Mouse (Mus musculus): Measurements from ENCODE around the gene Stk38.
"Not testable (repeated sequence)": the region's sequence is repeated elsewhere in the genome, so short reads cannot be mapped to it uniquely, and the experiment has no call there.

The Stk38 gene

DNA sequence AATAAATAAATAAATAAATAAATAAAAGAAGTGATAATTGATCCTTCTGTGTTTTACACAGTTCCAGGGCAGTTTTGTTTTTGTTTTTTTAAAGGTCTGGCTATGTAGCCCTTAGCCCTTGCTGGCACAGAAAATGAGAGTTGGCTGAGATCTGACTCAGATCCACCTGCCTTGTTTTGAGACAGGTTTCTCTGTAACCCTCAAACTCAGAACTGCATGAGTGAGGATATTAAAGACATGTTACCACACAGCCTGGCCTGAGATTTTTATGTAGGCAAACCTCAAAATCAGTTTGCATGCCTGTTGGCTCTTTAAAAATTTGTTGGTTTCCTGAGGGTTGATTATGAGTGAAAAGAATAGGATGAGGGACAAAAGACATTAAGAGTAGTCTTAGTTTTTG, 27.7 kb upstream of the Stk38 start:
- DNase-seq (ENCODE audit: low spot score): no peak

GRCm38 (mm10) chr17:29034264-29034663, 26.5 kb upstream of the Stk38 start:
- no peak for DNase-seq (ENCODE audit: low spot score)

GRCm38 (mm10) chr17:29033569-29034061, 25.8 kb upstream of the Stk38 start:
- DNase-seq (ENCODE audit: low spot score): no peak

- peak; percentile 100 for DNase-seq (ENCODE audit: low spot score)
Observed at GRCm38 (mm10) chr17:29032274-29033069, 24.7 kb upstream of the Stk38 start, which contains the start of gene Srsf3. Gene Srsf3, plus strand, starts transcription at chr17:29032628.

GRCm38 (mm10) chr17:29031771-29032273, 24.0 kb upstream of the Stk38 start:
- DNase-seq (ENCODE audit: low spot score): peak; percentile 68

DNA sequence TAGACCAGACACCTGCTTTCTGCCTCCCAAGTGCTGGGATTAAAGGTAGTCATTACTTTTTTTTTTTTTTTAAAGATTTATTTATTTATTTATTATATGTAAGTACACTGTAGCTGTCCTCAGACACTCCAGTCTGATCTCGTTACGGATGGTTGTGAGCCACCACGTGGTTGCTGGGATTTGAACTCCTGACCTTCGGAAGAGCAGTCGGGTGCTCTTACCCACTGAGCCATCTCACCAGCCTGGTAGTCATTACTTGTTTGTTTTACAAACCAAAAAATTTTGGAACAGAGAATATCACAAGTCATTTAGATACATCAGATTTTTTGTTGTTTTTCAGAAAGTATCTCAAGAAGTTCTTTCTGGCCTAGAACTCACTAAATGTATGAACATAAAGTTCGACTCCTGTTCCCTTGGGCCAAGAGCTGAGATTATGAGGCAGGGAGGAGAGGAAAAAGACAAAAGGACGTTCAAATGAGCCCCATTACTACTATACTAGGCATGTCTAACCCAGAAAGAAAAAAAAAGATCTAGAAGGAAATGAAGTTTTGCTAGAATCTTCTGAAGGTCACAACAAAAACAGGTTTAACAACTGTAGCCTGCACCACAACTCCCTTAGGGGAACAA, 23.4 kb upstream of the Stk38 start:
- DNase-seq (ENCODE audit: low spot score): not testable (repeated sequence)

DNA sequence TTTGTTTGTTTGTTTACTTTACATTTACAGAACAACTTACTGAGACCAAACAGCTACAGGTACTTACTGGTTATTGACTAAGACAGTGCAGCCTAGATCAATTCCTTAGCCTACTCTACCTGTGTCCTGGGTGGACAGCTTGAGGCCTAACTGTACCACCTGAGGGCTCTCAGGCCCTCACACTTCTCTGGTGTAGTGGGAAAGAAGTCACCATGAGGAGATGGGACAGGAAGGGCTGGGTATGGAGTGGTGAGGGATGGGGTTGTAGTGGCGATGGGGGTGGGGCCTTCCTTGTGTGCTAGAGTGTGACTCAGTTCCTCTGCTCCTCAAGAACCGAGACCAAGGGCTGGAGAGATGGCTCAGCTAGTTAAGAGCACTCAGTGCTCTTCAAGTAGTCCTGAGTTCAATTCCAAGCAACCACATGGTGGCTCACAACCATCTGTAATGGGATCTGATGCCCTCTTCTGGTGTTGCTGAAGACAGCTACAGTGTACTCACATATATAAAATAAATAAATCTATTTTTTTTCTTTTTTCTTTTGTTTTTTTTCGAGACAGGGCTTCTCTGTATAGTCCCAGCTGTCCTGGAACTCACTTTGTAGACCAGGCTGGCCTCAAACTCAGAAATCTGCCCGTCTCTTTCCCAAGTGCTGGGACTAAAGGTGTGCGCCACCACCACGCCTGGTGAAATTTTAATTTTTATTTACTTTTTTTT, 22.7 kb upstream of the Stk38 start:
- DNase-seq (ENCODE audit: low spot score): no peak

GRCm38 (mm10) chr17:29026652-29027356, 19.0 kb upstream of the Stk38 start:
- no peak for DNase-seq (ENCODE audit: low spot score)

DNA sequence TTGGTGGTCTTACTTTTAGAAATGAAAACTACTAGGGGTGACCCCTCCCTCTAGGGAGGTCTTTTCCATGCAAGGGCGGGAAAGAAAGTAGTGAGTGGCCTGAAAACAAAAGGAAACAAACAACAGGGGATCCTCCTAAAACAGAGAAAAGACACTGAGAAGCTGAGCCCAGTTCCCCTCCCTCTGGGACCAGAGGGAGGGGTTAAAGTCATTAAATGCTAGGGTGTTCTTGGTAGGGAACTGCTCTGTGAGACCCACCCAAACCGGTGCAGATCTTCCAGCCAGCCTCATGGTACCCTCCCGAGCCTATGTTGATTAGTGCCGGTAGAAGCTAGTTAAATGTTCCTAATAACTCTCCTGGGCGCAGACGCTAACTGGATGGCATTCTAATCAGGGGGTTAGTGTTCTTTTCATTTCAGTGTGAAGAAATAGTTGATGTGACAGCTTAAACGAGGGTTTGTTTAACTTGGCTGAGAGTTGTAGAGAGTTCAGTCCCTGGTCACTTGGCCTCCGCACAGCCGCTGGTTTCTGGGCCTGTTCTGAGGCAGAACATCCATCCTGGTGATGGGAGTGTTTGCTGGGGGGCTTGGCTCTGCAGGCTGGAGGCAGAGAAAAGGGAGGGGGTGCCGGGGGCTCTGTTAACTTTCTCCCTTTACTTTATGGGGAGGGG, 17.2 kb upstream of the Stk38 start:
- no peak for DNase-seq (ENCODE audit: low spot score)

DNA sequence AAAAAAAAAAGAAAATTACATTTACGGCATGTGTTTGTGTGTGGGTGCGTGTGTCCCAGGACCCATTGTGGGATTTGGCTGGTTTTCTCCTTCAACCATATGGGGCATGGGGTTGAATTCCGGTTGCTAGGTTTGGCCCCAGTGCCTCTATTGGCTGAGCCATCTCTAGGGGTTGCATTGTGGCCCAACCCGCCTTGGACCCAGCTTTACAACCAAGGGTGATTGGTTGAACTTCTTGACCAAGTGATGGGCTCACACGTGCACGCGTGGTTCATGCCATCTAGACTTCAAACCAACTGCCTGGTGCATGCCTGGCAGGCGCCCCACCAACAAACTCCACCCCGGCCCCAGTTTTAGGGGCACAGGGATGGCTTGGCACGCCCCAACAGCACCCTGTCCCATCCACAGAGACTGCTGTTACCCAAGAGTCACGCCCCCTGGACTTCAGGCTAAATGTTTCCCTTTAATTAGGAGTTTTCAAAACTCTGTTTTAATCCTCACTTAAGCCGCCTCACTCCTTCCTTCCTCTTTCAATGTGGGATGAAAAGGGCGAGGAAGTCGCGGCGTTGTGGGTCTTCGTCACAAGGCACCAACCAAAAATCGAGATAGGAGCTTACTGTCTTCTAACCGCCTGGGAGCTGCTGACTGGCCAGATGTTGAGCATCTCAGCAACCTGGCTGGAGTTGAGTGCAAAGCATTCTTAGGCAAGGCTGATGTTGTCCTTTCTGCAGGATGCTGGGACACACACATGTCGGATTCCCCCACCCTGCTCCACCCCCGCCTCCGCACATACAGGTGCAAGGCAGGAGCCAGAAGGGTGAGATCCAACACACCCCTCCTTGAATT, 16.5 kb upstream of the Stk38 start:
- no peak for DNase-seq (ENCODE audit: low spot score)

GRCm38 (mm10) chr17:29023346-29023745, 15.6 kb upstream of the Stk38 start:
- no peak for DNase-seq (ENCODE audit: low spot score)

- DNase-seq (ENCODE audit: low spot score): no peak
Observed at GRCm38 (mm10) chr17:29022230-29022819, 14.5 kb upstream of the Stk38 start.

- DNase-seq (ENCODE audit: low spot score): no peak
Observed at GRCm38 (mm10) chr17:29020444-29020843, 12.6 kb upstream of the Stk38 start.

DNA sequence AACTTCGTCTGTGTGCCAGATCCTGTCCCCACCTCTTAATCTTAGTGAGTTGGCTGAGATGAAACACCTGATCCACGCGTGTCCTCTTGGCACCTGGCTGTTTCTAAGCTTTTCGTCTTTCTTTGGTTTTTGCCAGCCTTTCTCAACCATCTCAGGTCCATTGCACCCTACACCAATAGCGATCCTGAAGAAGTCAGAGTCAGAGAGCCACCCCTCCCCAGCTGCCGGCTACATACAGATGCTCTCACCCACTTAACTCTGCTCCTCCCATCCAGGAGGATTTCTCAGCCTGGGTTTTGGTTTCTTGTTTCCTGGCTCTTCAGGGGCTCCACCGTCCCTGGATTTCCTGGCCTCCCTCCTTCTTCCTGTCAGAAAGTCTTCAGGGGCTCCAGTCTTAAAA, 11.6 kb upstream of the Stk38 start:
- no peak for DNase-seq (ENCODE audit: low spot score)

- peak; percentile 51 for DNase-seq (ENCODE audit: low spot score)
Observed at GRCm38 (mm10) chr17:29018292-29018984, 10.6 kb upstream of the Stk38 start.

DNA sequence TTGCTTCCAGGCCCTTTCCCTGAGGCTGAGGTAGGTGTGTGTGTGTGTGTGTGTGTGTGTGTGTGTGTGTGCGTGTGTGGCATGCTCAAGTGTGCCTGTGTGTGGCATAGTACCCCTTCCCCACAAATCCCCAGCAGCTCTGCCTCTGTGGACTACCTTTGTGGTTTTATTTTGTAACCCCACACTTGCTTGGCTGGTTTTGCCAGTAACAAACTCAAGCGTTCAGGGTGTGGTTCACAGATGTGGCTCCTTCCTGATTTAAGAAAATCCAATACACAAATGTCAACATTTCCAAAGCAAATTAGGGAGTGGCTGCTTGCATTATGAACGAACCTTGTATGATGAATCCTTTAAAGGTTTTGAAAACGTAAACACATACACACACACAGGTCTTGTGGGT, 8.9 kb upstream of the Stk38 start:
- no peak for DNase-seq (ENCODE audit: low spot score)

DNA sequence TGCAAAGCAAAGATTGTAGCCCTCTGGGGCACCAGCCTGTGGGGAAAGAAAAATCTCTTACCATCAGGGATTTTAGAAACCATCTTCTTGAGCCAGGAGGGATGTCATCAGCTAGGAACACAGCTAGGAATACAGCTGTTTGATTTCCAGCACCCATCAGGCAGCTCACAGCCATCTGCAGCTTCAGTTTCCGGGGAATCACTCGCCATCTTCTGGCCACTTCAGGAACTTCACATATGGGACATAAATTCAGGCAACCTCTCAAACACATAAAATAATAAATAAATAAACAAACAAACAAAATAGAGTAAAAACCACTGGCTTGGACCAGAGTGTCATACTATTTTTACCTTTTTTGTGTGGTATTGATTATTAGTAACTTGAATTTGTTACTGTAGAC, 7.8 kb upstream of the Stk38 start:
- no peak for DNase-seq (ENCODE audit: low spot score)

DNA sequence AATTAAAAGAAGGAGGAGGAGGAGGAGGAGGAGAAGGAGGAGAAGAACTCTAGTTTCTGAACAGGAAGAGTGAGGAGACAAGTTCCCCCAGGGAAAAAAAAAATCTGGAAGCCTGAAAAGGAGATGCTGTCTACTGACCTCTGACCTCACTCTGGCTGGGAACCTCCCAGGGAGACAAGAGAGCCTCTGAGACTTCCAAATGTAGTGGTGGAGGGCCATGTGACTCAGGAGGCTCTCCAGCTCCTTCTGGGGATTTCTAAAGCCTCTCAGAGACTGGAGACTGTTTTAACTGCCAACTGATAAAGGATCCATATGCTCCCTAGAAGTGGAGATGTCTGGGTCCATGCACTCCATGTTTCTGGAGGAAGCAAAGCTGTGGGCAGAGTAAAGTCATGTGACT, 6.4 kb upstream of the Stk38 start:
- DNase-seq (ENCODE audit: low spot score): peak; percentile 43

DNA sequence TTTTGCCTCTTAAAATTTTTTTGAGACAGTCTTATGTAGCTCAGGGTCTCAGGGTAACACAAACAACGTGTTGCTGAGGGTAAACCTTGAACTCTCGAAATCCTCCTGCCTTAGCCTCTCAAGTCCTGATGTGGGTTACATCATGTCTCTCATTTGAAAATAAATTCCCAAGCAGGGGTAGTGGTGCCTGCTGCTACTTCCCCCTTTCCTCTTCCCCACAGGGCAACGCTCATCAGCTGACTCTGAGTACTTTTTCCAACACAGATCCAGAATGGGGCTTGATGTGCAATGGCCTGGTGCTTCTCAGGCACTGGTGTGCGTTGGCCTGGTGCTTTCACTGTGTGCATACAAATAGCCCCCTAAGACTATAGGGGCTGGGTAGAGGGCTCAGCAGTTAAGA, 1.4 kb upstream of the Stk38 start:
- no peak for DNase-seq (ENCODE audit: low spot score)

DNA sequence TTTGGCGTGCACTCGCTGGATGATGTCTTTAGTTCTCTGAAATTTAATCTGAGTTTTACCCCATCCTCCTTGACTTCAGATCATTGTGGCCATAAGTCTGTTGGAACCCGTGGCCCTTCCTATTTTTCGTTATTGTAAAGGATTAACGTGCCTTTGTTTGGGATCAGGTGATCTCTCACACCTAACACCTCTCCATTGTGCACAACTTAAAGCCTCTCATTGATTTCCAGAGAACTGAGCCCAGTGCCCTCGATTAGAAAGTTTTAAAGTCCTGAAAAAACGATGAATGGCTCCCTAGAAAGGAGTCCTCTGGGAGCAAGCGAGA, 493 bp upstream of the Stk38 start:
- DNase-seq (ENCODE audit: low spot score): no peak
